30 mouse cellular contexts compared by ENCODE assay signal in the genomic region with DNA sequence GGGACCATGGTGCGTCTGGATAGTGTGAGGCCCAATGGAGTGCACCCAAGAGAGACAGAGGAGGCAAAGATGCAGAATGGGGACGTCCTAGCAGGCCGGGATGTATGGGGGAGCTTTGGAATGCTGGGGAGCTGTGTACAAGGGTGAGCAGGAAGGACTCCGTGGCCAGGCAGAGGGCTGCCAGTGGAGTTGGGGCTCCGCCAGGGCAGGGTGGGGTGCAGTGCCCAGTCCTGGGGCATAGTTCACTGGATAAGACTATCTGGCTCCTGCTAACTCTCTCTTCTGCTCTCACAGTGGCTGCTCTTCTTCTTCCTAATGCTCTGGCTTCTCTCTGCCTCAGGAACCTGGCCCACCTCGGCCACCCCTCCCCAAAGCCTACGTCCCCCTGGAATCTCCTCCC. TPM values are rescaled to one million over a fixed set of nuclear protein-coding genes. Genes with fewer than 3 reads are reported as not detected.
DNase-seq lines count a peak whose midpoint lies in the region; ATAC-seq and TF ChIP-seq lines count a peak whose summit lies in the region.
"Had no signal": no experiment of that assay in that cellular context is flagged by ENCODE, and none has a peak within 500 bp of the region (broad histone marks: within the 10 kb centered on the region; RNA-seq: fewer than 3 reads in every experiment).

No protein-coding gene starts in this region.

- ATAC-seq in kidney, embryonic 16.5 days (ENCODE audit: low FRiP score, low TSS enrichment) = no peak
- ATAC-seq in liver, embryonic 11.5 days (replicated peaks; ENCODE audit: low FRiP score) = no peak
- 0 out of 2 replicates have a peak, but pooled peaks have one; percentile 11 for ATAC-seq in megakaryocyte progenitor cell, adult 5-6 weeks (replicated peaks; ENCODE audit: poor library complexity)
- ATAC-seq: forebrain, embryonic 14.5 days; hindbrain, postnatal 0 days; liver, embryonic 12.5 days had no signal

- no peak overlapping the region for H3K27ac ChIP-seq in kidney, embryonic 16.5 days (ENCODE audit: low read length)
- H3K27ac ChIP-seq in liver, adult 2 months (replicated peaks; ENCODE audit: insufficient read depth, low read depth, low read length) = peak overlapping the region; percentile 90
- H3K27ac ChIP-seq in liver, embryonic 11.5 days (ENCODE audit: low read depth, low read length) = no peak overlapping the region
- H3K27ac ChIP-seq: heart, embryonic 10.5 days; hindbrain, postnatal 0 days; liver, embryonic 12.5 days; midbrain, embryonic 12.5 days had no signal

- TF ChIP-seq CTCF in liver, adult 2 months (IDR thresholded peaks at IDR 0.05; ENCODE audit: low read depth, low read length) = no peak

- TF ChIP-seq POLR2A in liver, adult 2 months (IDR thresholded peaks at IDR 0.05; ENCODE audit: extremely low read depth, insufficient read depth, low read length) = no peak

- 0 out of 2 replicates have a peak, but pooled peaks cover 3% of the 10 kb centered on the region for H3K36me3 ChIP-seq in kidney, embryonic 16.5 days (ENCODE audit: insufficient read depth, low read length)
- peaks cover 8% of the 10 kb centered on the region; the same call in 1 of the 2 replicates for H3K36me3 ChIP-seq in liver, adult 2 months (ENCODE audit: control insufficient read depth, insufficient read depth, low read length)
- H3K36me3 ChIP-seq in liver, embryonic 11.5 days (ENCODE audit: control insufficient read depth, insufficient read depth, low read length) = no peaks in the 10 kb centered on the region

- peak; percentile 71 for DNase-seq in kidney, adult 18-20 months
- DNase-seq in liver, adult 2 months (ENCODE audit: extremely low read depth, low read depth, low spot score) = peak; percentile 88
- DNase-seq in liver, embryonic 11.5 days (ENCODE audit: low spot score) = no peak
- DNase-seq in urinary bladder, adult 18-20 months (ENCODE audit: low spot score in 2 of 2) = no peak
- DNase-seq in cerebellum, adult 9-11 months = no peak
- DNase-seq: adrenal gland, postnatal 10 days; cerebellum, adult 2 months; gastrocnemius, postnatal 10 days; heart, postnatal 4 days; layer of hippocampus, adult 9-11 months; lung, adult 18-20 months; lung, postnatal 14 days; thymus, postnatal 25 days had no signal

- no peaks in the 10 kb centered on the region; the same call in 1 of the 2 replicates for H3K79me2 ChIP-seq in liver, adult 2 months (ENCODE audit: control insufficient read depth, insufficient read depth, low read length)

- H3K9ac ChIP-seq in kidney, embryonic 16.5 days (replicated peaks; ENCODE audit: low read length) = no peak overlapping the region
- H3K9ac ChIP-seq in liver, adult 2 months (ENCODE audit: low read depth, low read length) = peak overlapping the region; percentile 50; the same call in 1 of the 2 replicates
- no peak overlapping the region for H3K9ac ChIP-seq in liver, embryonic 11.5 days (ENCODE audit: low read depth, low read length)
- H3K9ac ChIP-seq: liver, embryonic 12.5 days; midbrain, embryonic 12.5 days had no signal

- H3K4me1 ChIP-seq in kidney, embryonic 16.5 days (ENCODE audit: insufficient read depth, low read length) = no peaks in the 10 kb centered on the region
- peaks cover 35% of the 10 kb centered on the region for H3K4me1 ChIP-seq in liver, adult 2 months (ENCODE audit: control insufficient read depth, insufficient read depth, low read length)
- no peaks in the 10 kb centered on the region for H3K4me1 ChIP-seq in liver, embryonic 11.5 days (replicated peaks; ENCODE audit: control insufficient read depth, insufficient read depth, low read length)
- H3K4me1 ChIP-seq: liver, embryonic 12.5 days; midbrain, embryonic 12.5 days had no signal

- H3K4me3 ChIP-seq in kidney, embryonic 16.5 days (ENCODE audit: low read length) = no peak overlapping the region
- no peak overlapping the region for H3K4me3 ChIP-seq in liver, adult 2 months (ENCODE audit: insufficient read depth, low read depth, low read length)
- H3K4me3 ChIP-seq in liver, embryonic 11.5 days (ENCODE audit: low read depth, low read length) = no peak overlapping the region
- H3K4me3 ChIP-seq: heart, embryonic 10.5 days; liver, embryonic 12.5 days; midbrain, embryonic 12.5 days had no signal

- 74% methylated on average over 7 of the region's 7 CpGs for whole genome bisulfite sequencing in kidney, embryonic 16.5 days
- 35% methylated on average over 7 of the region's 7 CpGs for WGBS in liver, adult 2 months
- 72% methylated on average over 7 of the region's 7 CpGs for WGBS in liver, embryonic 11.5 days

- no peaks in the 10 kb centered on the region for H3K27me3 ChIP-seq in kidney, embryonic 16.5 days (ENCODE audit: insufficient read depth, low read length)
- H3K27me3 ChIP-seq in liver, adult 2 months (ENCODE audit: control insufficient read depth, insufficient read depth, low read length) = no peaks in the 10 kb centered on the region
- no peaks in the 10 kb centered on the region for H3K27me3 ChIP-seq in liver, embryonic 11.5 days (replicated peaks; ENCODE audit: control insufficient read depth, insufficient read depth, low read length)
- H3K27me3 ChIP-seq: midbrain, embryonic 12.5 days had no signal

- H3K9me3 ChIP-seq in kidney, embryonic 16.5 days (ENCODE audit: low read length) = no peaks in the 10 kb centered on the region
- H3K9me3 ChIP-seq in liver, embryonic 11.5 days (ENCODE audit: control insufficient read depth, low read length) = no peaks in the 10 kb centered on the region
- H3K9me3 ChIP-seq: heart, embryonic 10.5 days; liver, embryonic 12.5 days; midbrain, embryonic 12.5 days had no signal

- H3K4me2 ChIP-seq in kidney, embryonic 16.5 days (replicated peaks; ENCODE audit: low read depth, low read length) = no peak overlapping the region
- no peak overlapping the region for H3K4me2 ChIP-seq in liver, embryonic 11.5 days
- H3K4me2 ChIP-seq: liver, embryonic 12.5 days; midbrain, embryonic 12.5 days had no signal

RNA-seq across cellular contexts. Expression of gene Golt1a, which starts 23.7 kb away (rescaled TPM):
- 7.9 and 8.0 TPM in 2 replicates for polyA plus RNA-seq in kidney, embryonic 16.5 days (2015; fragmentation: Nextera tagmentation; extraction: Ambion mirVana)
- total RNA-seq in liver, adult 2 months (2014; rRNA removed) = 11.4 and 13.0 TPM in 2 replicates
- 16.1 and 21.2 TPM in 2 replicates for polyA plus RNA-seq in liver, adult 2 months (2012; rRNA removed)
- polyA plus RNA-seq in liver, embryonic 11.5 days (2014; fragmentation: Nextera tagmentation; extraction: Ambion mirVana) = 2.0 and 2.5 TPM in 2 replicates
- total RNA-seq in megakaryocyte progenitor cell, adult 5-6 weeks (2015) = not detected in 2 replicates
- total RNA-seq in megakaryocyte progenitor cell, adult 5-6 weeks (2017) = not detected in 2 replicates
- total RNA-seq: gastrocnemius, postnatal 10 days; granulocyte monocyte progenitor cell, adult 5-6 weeks; heart, postnatal 4 days; hindbrain, postnatal 0 days; megakaryocyte, adult 5-6 weeks; MEL; neutrophil, adult 5-6 weeks had no signal
- polyA plus RNA-seq: C2C12; cerebellum, adult 2 months; embryonic facial prominence, embryonic 14.5 days; forebrain, embryonic 14.5 days; heart, embryonic 16.5 days; midbrain, embryonic 12.5 days had no signal

RNA-seq across cellular contexts. Expression of gene Kiss1, which starts 35.8 kb away (rescaled TPM):
- polyA plus RNA-seq in kidney, embryonic 16.5 days (2015; fragmentation: Nextera tagmentation; extraction: Ambion mirVana) = not detected in 2 replicates
- not detected in 2 replicates for total RNA-seq in liver, adult 2 months (2014; rRNA removed)
- not detected in 2 replicates for polyA plus RNA-seq in liver, adult 2 months (2012; rRNA removed)
- polyA plus RNA-seq in liver, embryonic 11.5 days (2014; fragmentation: Nextera tagmentation; extraction: Ambion mirVana) = not detected in 2 replicates
- total RNA-seq in megakaryocyte progenitor cell, adult 5-6 weeks (2015) = not detected in 2 replicates
- not detected in 2 replicates for total RNA-seq in megakaryocyte progenitor cell, adult 5-6 weeks (2017)
- total RNA-seq: adrenal gland, postnatal 10 days; gastrocnemius, postnatal 10 days; granulocyte monocyte progenitor cell, adult 5-6 weeks; heart, postnatal 4 days; hindbrain, postnatal 0 days; left cerebral cortex, adult 18-20 months; left cerebral cortex, postnatal 36 days; megakaryocyte, adult 5-6 weeks; MEL; neutrophil, adult 5-6 weeks had no signal
- polyA plus RNA-seq: C2C12; cerebellum, adult 2 months; embryonic facial prominence, embryonic 14.5 days; forebrain, embryonic 14.5 days; heart, embryonic 10.5 days; heart, embryonic 16.5 days; hindbrain, postnatal 0 days; large intestine, adult 2 months; liver, embryonic 12.5 days; midbrain, embryonic 12.5 days had no signal

Comparison
In these comparisons a context has a peak if more than half of its experiments do, and no peak if none do; other contexts are left out.
1. DNase-seq: peak in kidney, adult 18-20 months (single experiment) and liver, adult 2 months (single experiment); none in liver, embryonic 11.5 days (single experiment), urinary bladder, adult 18-20 months (0 of 2) and cerebellum, adult 9-11 months (single experiment).